Mouse (Mus musculus): ENCODE data around the gene Gm44596. TPM values are rescaled to one million over a fixed set of nuclear protein-coding genes. Genes with fewer than 3 reads are reported as not detected.

Gm44596 gene
- polyA plus RNA-seq, 1 experiment from 2014 or later: not detected

DNA sequence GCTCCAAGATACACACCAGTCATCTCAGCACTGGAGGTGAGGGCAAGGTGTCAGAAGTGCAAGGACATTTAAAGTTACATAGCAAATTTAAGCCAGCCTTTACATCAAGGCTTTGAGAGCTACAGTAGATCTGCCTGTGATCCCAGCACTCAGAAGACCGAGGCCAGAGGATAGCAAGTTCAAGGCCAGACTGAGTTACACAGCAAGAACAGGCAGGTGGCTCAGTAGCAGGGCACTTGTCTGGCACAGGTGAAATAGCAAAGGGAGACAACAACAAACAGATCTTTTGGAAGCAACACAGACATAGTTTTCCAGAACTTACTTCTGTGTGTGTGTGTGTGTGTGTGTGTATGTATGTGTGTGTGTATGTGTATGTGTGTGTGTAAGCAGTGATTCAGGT, 42.8 kb downstream of the Gm44596 start:
- H3K27me3 ChIP-seq: no peaks in the 10 kb centered on the region
- H3K9ac ChIP-seq (replicated peaks): no peak overlapping the region
- 94% methylated on average over 1 of the region's 1 CpGs for WGBS
- H3K4me3 ChIP-seq: no peak overlapping the region
- peaks cover 24% of the 10 kb centered on the region for H3K36me3 ChIP-seq
- no peak overlapping the region for H3K4me2 ChIP-seq (replicated peaks)
- H3K27ac ChIP-seq (replicated peaks): no peak overlapping the region
- ATAC-seq (ENCODE audit: low FRiP score, low read depth): no peak
- no peaks in the 10 kb centered on the region for H3K9me3 ChIP-seq
- H3K4me1 ChIP-seq: no peaks in the 10 kb centered on the region

DNA sequence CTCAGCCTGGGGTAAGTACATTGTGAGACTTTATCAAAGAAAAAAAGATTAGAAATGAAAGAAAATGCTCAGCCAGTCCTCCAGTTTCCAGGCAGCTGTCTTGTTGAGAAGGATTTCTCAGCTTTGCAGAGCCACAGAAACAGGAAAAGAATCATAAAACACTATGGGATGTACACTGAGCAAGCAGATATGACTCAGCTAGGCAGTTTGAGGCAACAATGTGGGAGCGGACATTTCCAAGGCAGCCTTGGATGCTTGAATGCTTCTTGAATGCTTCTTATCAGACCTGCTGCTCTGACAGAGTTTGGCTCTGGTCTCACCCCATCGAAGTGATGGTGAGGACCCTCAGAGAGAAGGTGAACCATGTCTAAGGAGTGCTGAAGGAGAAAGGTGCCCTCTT, 45.7 kb downstream of the Gm44596 start:
- H3K9ac ChIP-seq (replicated peaks): no peak overlapping the region
- no peaks in the 10 kb centered on the region for H3K9me3 ChIP-seq
- H3K4me1 ChIP-seq: peaks cover 5% of the 10 kb centered on the region; the same call in 1 of the 2 replicates
- H3K27ac ChIP-seq (replicated peaks): no peak overlapping the region
- peaks cover 15% of the 10 kb centered on the region; the same call in 1 of the 2 replicates for H3K36me3 ChIP-seq
- no peak overlapping the region for H3K4me3 ChIP-seq
- no peak overlapping the region for H3K4me2 ChIP-seq (replicated peaks)
- no peaks in the 10 kb centered on the region for H3K27me3 ChIP-seq
- ATAC-seq (ENCODE audit: low FRiP score, low read depth): no peak
- WGBS: 93% methylated on average over 2 of the region's 2 CpGs

DNA sequence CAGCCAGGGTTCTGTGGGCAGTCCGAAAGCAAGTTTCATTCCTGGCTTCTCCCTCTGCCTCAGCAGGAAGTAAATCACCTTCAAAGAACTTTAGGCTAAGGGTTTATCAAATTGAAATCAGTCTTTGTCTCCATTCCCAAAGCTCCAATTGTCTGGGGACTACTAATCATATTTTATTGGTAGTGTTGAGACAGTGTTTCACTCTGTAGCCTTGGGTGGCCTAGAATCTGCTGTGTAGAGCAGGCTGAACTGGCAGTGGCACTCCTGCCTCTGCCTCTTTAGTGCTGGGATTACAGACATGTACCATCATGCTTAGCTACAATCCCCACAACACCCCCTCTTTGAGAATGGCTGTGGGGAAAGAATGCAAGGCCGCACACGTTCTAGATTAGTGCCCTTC, 46.2 kb downstream of the Gm44596 start:
- Histone ChIP-seq H3K27me3 (no peaks in the 10 kb centered on the region), H3K4me2 (replicated peaks) (no peak overlapping the region), H3K4me3 (no peak overlapping the region), H3K27ac (replicated peaks) (no peak overlapping the region), H3K9me3 (no peaks in the 10 kb centered on the region), H3K4me1 (peaks cover 5% of the 10 kb centered on the region; the same call in 1 of the 2 replicates), H3K36me3 (peaks cover 14% of the 10 kb centered on the region; the same call in 1 of the 2 replicates), H3K9ac (replicated peaks) (no peak overlapping the region)
- 92% methylated on average over 3 of the region's 3 CpGs for WGBS
- no peak for ATAC-seq (ENCODE audit: low FRiP score, low read depth)

DNA sequence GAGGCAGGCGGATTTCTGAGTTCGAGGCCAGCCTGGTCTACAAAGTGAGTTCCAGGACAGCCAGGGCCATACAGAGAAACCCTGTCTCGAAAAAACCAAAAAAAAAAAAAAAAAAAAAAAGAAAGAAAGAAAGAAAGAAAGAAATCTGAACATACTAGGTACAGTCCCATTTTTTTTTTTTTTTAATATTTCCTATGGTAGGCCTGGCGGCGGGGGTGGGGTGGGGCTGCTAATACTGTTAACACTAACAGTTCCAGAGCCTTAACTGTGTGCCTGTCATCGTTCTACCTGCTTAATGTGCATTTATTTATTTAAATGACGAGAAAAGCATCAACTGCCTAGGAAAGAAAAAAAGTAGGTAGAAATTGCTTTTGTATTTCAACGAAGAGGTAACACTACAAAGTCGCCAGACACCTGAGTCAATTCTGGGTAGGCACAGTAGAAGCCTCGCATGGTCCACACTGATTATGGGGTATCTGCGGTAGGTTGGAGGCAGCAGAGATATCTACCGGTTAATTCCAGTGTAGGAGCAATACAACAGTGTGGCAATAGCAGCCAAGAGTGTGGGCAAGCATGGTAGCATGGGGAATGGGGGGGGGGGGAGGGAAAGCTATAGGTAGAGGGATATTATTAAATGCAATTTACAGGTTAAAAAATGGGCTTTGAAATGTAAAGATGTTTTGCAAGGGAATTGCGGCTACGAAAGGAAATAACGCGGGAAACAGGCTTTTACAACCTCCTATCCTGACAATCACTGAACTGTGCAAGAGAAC, 48.4 kb downstream of the Gm44596 start:
- WGBS: 50% methylated on average over 15 of the region's 16 CpGs
- Histone ChIP-seq H3K27ac (replicated peaks) (peak overlapping the region; percentile 97), H3K4me2 (replicated peaks) (peak overlapping the region; percentile 72), H3K4me1 (peaks cover 5% of the 10 kb centered on the region; the same call in 1 of the 2 replicates), H3K36me3 (peaks cover 25% of the 10 kb centered on the region), H3K27me3 (no peaks in the 10 kb centered on the region), H3K4me3 (peak overlapping the region; percentile 62), H3K9ac (replicated peaks) (peak overlapping the region; percentile 76), H3K9me3 (no peaks in the 10 kb centered on the region)
- 0 out of 2 replicates have a peak, but pooled peaks have one; percentile 24 for ATAC-seq (ENCODE audit: low FRiP score, low read depth)

DNA sequence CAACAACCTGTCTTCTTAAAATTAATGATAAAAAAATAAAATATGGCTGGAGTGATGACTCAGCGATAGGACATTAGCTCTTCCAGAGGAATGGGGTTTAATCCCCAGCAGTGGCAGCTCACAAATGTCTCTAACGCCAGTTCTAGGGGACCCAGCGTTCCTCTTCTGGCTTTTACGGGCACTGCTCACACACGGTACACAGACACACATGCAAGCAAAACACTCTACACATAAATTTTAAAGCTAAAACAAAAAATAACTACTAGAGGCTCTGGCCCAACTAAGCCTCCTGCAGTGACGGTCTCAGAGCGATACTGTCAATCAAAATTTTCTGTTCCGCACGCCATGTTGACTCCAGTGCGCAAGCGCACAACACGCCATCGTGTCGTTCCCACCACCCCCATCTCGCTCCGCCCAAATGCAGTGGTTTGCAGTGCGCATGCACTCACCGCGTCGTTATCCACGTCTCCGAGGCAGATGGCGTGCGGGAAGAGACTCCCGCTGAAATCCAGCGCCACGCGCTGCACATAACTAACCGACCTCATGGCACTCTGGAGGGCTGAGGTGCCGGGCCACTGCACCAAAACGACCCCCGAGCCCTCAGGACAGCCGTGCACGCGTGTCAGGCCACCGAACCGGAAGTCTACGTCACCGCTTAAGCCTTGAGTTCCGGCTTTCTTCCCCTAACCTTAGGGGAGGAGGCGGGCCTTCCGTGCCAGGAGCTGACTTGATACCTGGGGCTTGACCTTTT, 49.1 kb downstream of the Gm44596 start, which contains the start of gene Itfg2:
Gene Itfg2 (minus strand): TSS at position 663 of the 751 bp plus-strand sequence.
- Histone ChIP-seq H3K4me3 (peak within 1 kb of the TSS; percentile 62), H3K4me2 (replicated peaks) (peak within 1 kb of the TSS; percentile 72), H3K9ac (replicated peaks) (peak within 1 kb of the TSS; percentile 76), H3K36me3 (peaks cover 29% of the 10 kb centered on the region), H3K27ac (replicated peaks) (peak within 1 kb of the TSS; percentile 97), H3K9me3 (no peaks in the 10 kb centered on the region), H3K27me3 (no peaks in the 10 kb centered on the region), H3K4me1 (peaks cover 5% of the 10 kb centered on the region; the same call in 1 of the 2 replicates)
- WGBS: under 1% methylated on average over 42 of the region's 42 CpGs
- peak; percentile 95 for ATAC-seq (ENCODE audit: low FRiP score, low read depth)

GRCm38 (mm10) chr6:128425046-128425445, 49.7 kb downstream of the Gm44596 start:
- Histone ChIP-seq H3K27ac (replicated peaks) (peak overlapping the region; percentile 97), H3K36me3 (peaks cover 28% of the 10 kb centered on the region), H3K4me1 (peaks cover 5% of the 10 kb centered on the region; the same call in 1 of the 2 replicates), H3K9me3 (no peaks in the 10 kb centered on the region), H3K27me3 (no peaks in the 10 kb centered on the region), H3K9ac (replicated peaks) (peak overlapping the region; percentile 76; the same call in 1 of the 2 replicates), H3K4me2 (replicated peaks) (peak overlapping the region; percentile 72), H3K4me3 (peak overlapping the region; percentile 62)
- 18% methylated on average over 9 of the region's 9 CpGs for WGBS
- ATAC-seq (ENCODE audit: low FRiP score, low read depth): peak; percentile 11; the same call in 1 of the 2 replicates

GRCm38 (mm10) chr6:128427571-128427970, 52.3 kb downstream of the Gm44596 start:
- Histone ChIP-seq H3K27ac (replicated peaks) (no peak overlapping the region), H3K36me3 (peaks cover 46% of the 10 kb centered on the region), H3K4me2 (replicated peaks) (no peak overlapping the region), H3K9me3 (no peaks in the 10 kb centered on the region), H3K4me1 (peaks cover 5% of the 10 kb centered on the region; the same call in 1 of the 2 replicates), H3K27me3 (no peaks in the 10 kb centered on the region), H3K4me3 (no peak overlapping the region), H3K9ac (replicated peaks) (no peak overlapping the region)
- ATAC-seq (ENCODE audit: low FRiP score, low read depth): no peak
- 92% methylated on average over 5 of the region's 5 CpGs for WGBS

- Histone ChIP-seq H3K9me3 (no peaks in the 10 kb centered on the region), H3K27me3 (no peaks in the 10 kb centered on the region), H3K4me1 (no peaks in the 10 kb centered on the region), H3K4me3 (no peak overlapping the region), H3K36me3 (peaks cover 64% of the 10 kb centered on the region), H3K27ac (replicated peaks) (no peak overlapping the region), H3K4me2 (replicated peaks) (no peak overlapping the region), H3K9ac (replicated peaks) (no peak overlapping the region)
- no peak for ATAC-seq (ENCODE audit: low FRiP score, low read depth)
- 96% methylated on average over 2 of the region's 2 CpGs for WGBS
Observed at GRCm38 (mm10) chr6:128429300-128429699, 54.0 kb downstream of the Gm44596 start.

GRCm38 (mm10) chr6:128429826-128430225, 54.5 kb downstream of the Gm44596 start:
- H3K27ac ChIP-seq (replicated peaks): no peak overlapping the region
- H3K4me1 ChIP-seq: no peaks in the 10 kb centered on the region
- WGBS: 92% methylated on average over 6 of the region's 6 CpGs
- peaks cover 69% of the 10 kb centered on the region for H3K36me3 ChIP-seq
- no peaks in the 10 kb centered on the region for H3K9me3 ChIP-seq
- H3K4me2 ChIP-seq (replicated peaks): no peak overlapping the region
- no peak for ATAC-seq (ENCODE audit: low FRiP score, low read depth)
- H3K4me3 ChIP-seq: no peak overlapping the region
- no peak overlapping the region for H3K9ac ChIP-seq (replicated peaks)
- no peaks in the 10 kb centered on the region for H3K27me3 ChIP-seq

DNA sequence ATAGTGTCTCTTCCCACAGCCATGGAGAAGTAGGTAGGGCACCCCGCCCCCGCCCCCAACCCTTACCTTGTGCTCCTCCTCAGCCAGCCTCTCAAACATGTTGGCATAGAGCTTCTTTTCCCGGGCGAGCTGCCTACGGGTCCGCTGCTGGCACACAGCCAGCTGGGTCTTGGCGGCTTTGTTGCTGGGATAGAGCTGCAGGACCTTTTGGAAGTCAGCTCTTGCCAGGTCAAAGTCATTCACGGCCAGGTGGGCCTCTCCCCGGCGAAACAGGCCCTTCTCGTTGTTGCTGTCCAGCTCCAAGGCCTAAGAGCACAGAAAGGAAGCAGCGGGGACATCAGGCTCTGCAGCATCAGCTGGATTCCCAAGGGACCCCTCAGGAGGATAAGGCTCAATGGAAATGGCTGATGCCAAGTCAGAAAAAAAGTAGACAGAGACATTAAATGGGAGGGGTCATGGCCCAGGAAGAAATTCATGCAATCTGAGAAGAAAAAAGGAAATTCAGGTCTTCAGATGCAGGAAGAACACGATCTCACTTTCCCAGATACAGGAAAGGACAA, 57.1 kb downstream of the Gm44596 start:
- peaks cover 12% of the 10 kb centered on the region for H3K4me1 ChIP-seq
- WGBS: 91% methylated on average over 13 of the region's 13 CpGs
- H3K27me3 ChIP-seq: no peaks in the 10 kb centered on the region
- H3K36me3 ChIP-seq: peaks cover 85% of the 10 kb centered on the region
- no peak overlapping the region for H3K27ac ChIP-seq (replicated peaks)
- H3K9ac ChIP-seq (replicated peaks): no peak overlapping the region
- ATAC-seq (ENCODE audit: low FRiP score, low read depth): no peak
- no peak overlapping the region for H3K4me2 ChIP-seq (replicated peaks)
- no peak overlapping the region for H3K4me3 ChIP-seq
- H3K9me3 ChIP-seq: no peaks in the 10 kb centered on the region

- H3K4me3 ChIP-seq: no peak overlapping the region
- H3K36me3 ChIP-seq: peaks cover 75% of the 10 kb centered on the region
- no peak overlapping the region for H3K27ac ChIP-seq (replicated peaks)
- no peaks in the 10 kb centered on the region for H3K27me3 ChIP-seq
- H3K9ac ChIP-seq (replicated peaks): no peak overlapping the region
- no peaks in the 10 kb centered on the region for H3K9me3 ChIP-seq
- H3K4me1 ChIP-seq: peaks cover 12% of the 10 kb centered on the region
- 95% methylated on average over 13 of the region's 13 CpGs for WGBS
- no peak for ATAC-seq (ENCODE audit: low FRiP score, low read depth)
- H3K4me2 ChIP-seq (replicated peaks): no peak overlapping the region
Observed at GRCm38 (mm10) chr6:128433566-128433965, 58.3 kb downstream of the Gm44596 start.
